ENCODE assay signal across 8 mouse cellular contexts in genomic region chr7:25220457-25221101, GRCm38 (mm10). TPM values are rescaled to one million over a fixed set of nuclear protein-coding genes. Genes with fewer than 3 reads are reported as not detected.
DNase-seq lines count a peak whose midpoint lies in the region; ATAC-seq and TF ChIP-seq lines count a peak whose summit lies in the region.

TSS of gene Dedd2 (minus strand) at chr7:25220615.

- H3K36me3 ChIP-seq in G1E (replicated peaks), result peaks cover 54% of the 10 kb centered on the region
- H3K36me3 ChIP-seq in embryonic facial prominence, embryonic 13.5 days, result peaks cover 23% of the 10 kb centered on the region

- intact Hi-C loops in heart, postnatal 14 days (cut with DNase I), result loop anchor here (10.0 kb wide), 1 partner anchor 316 kb away; the partner anchor contains the start of gene Arhgef1

- H3K4me3 ChIP-seq in G1E (ENCODE audit: low read depth, low read length), result peak within 1 kb of the TSS; percentile 90
- peak within 1 kb of the TSS; percentile 72 for H3K4me3 ChIP-seq in embryonic facial prominence, embryonic 13.5 days

- peak; percentile 1; the same call in 1 of the 2 replicates for ATAC-seq in frontal cortex, adult (ENCODE audit: low TSS enrichment)
- ATAC-seq in G1E (ENCODE audit: extremely low read depth, insufficient number of reproducible peaks, low FRiP score, poor library complexity, severe bottlenecking), result peak; percentile 24; the same call in 1 of the 2 replicates
- no peak for ATAC-seq in embryonic facial prominence, embryonic 13.5 days (ENCODE audit: insufficient number of reproducible peaks, insufficient read depth, low FRiP score, low TSS enrichment, low read depth)
- 0 out of 2 replicates have a peak, but pooled peaks have one; percentile 5 for ATAC-seq in megakaryocyte, adult 5-6 weeks (ENCODE audit: poor library complexity, severe bottlenecking)

- 8% methylated on average over 20 of the region's 20 CpGs for WGBS in embryonic facial prominence, embryonic 13.5 days

- no peak for DNase-seq in frontal cortex, postnatal 25 days (ENCODE audit: low spot score in 2 of 2)
- DNase-seq in G1E (ENCODE audit: low spot score), result peak; percentile 62
- DNase-seq in heart, postnatal 14 days, result peak in 1 of 2 experiments; percentile 34
- DNase-seq in layer of hippocampus, postnatal 10 days (ENCODE audit: low spot score in 2 of 2), result no peak
- DNase-seq in testis, postnatal 14 days (ENCODE audit: low spot score), result peak; percentile 53

- H3K9ac ChIP-seq in embryonic facial prominence, embryonic 13.5 days, result peak within 1 kb of the TSS; percentile 85

- peak within 1 kb of the TSS; percentile 97 for H3K4me2 ChIP-seq in embryonic facial prominence, embryonic 13.5 days

- H3K9me3 ChIP-seq in G1E (replicated peaks), result no peaks in the 10 kb centered on the region
- H3K9me3 ChIP-seq in embryonic facial prominence, embryonic 13.5 days, result no peaks in the 10 kb centered on the region

- no peaks in the 10 kb centered on the region for H3K27me3 ChIP-seq in G1E (ENCODE audit: insufficient read depth, low read length)
- H3K27me3 ChIP-seq in embryonic facial prominence, embryonic 13.5 days, result no peaks in the 10 kb centered on the region

- no peak for TF ChIP-seq CTCF in G1E (IDR thresholded peaks at IDR 0.05; ENCODE audit: low read depth, low read length)

- H3K4me1 ChIP-seq in G1E (ENCODE audit: insufficient read depth, low read depth, low read length), result peaks cover 72% of the 10 kb centered on the region
- peaks cover 30% of the 10 kb centered on the region for H3K4me1 ChIP-seq in embryonic facial prominence, embryonic 13.5 days

- peak within 1 kb of the TSS; percentile 94 for H3K27ac ChIP-seq in embryonic facial prominence, embryonic 13.5 days

RNA-seq across cellular contexts. Expression of gene Dedd2, which starts in this region (rescaled TPM):
- 4.6 and 13.1 TPM in 2 replicates for total RNA-seq in G1E (2014; fragmentation: Nextera tagmentation)
- 9.7 and 13.2 TPM in 2 replicates for total RNA-seq in G1E (2017)
- 43.7 and 55.3 TPM in 2 replicates for polyA plus RNA-seq in G1E (2012)
- 8.7 and 9.9 TPM in 2 replicates for polyA plus RNA-seq in embryonic facial prominence, embryonic 13.5 days (2015; fragmentation: Nextera tagmentation; extraction: Ambion mirVana)
- total RNA-seq in heart, postnatal 14 days (2021), result 10 to 100 TPM; 17.9 to 19.2 TPM
- total RNA-seq in layer of hippocampus, postnatal 10 days (2021), result 10 to 100 TPM; 22.2 to 26.3 TPM
- 14.5 and 19.7 TPM in 2 replicates for total RNA-seq in megakaryocyte, adult 5-6 weeks (2015)
- 17.8 and 18.8 TPM in 2 replicates for total RNA-seq in megakaryocyte, adult 5-6 weeks (2017)

Comparison
In these comparisons a context has a peak if more than half of its experiments do, and no peak if none do; other contexts are left out.
1. DNase-seq: peak in G1E (single experiment) and testis, postnatal 14 days (single experiment); none in frontal cortex, postnatal 25 days (0 of 2) and layer of hippocampus, postnatal 10 days (0 of 2).